Mouse (Mus musculus) ovary, postnatal 14 days (tissue): Measurements from ENCODE around the gene Lmbr1l.
"Not testable (repeated sequence)": the region's sequence is repeated elsewhere in the genome, so short reads cannot be mapped to it uniquely, and the experiment has no call there.

Experiments
- DNase-seq: peaks from one replicate; pipeline ENCODE4 v3.0.0; 2022; ENCODE audit warnings: low spot score

The Lmbr1l gene

DNA sequence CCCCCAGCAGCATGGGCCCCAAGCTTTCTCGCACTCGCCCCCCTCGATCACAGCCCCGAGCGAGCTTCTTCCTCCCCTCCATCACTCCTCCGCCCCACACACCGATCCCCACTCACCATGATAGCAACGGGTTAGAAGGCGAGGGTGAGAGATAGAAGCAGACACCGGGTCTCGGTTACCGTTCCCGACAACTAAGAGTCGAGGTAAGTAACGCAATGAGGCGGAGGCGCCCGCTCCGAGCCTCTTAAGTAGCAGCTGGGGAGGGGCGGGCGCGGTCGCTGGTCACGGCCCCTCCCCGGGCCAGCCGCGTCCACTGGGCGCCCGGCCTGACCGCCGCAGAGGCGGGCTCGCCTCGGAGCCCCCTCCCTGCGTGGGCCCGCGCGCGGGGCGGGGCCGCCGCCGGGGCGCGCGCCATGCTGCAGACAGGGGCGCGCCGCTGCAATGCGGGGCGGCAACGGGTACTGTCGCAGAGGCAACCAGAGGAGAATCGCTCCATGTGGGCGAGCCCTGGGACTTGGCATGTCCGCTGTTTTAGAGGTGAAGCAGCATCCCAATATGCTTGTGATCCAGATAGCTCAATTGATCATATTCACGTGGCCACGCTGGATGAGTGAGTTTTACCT is 16.3 kb upstream of the Lmbr1l start, which contains the start of gene Tuba1b:
Gene Tuba1b, minus strand, starts transcription at position 349 of the 623 bp plus-strand sequence.
- peak; percentile 88 for DNase-seq

DNA sequence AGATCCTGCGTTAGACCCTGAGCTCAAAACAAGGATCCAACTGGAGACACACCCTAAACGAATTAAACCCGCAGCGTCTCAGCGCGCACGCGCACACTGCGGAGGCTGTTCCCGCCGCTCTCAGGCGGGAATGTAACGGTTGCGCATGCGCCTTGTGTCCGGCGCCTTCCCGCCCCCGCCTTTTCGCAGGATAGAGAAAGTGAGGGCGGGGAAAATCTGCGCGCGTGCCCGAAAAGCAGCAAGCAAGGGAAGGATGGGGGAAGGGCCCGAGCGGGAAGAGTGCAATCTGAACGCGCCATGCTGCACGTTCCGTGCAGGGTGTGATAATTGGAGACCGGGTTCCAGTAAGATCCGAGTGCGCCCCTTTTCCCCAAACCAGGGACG is 15.8 kb upstream of the Lmbr1l start:
- peak; percentile 91 for DNase-seq

DNA sequence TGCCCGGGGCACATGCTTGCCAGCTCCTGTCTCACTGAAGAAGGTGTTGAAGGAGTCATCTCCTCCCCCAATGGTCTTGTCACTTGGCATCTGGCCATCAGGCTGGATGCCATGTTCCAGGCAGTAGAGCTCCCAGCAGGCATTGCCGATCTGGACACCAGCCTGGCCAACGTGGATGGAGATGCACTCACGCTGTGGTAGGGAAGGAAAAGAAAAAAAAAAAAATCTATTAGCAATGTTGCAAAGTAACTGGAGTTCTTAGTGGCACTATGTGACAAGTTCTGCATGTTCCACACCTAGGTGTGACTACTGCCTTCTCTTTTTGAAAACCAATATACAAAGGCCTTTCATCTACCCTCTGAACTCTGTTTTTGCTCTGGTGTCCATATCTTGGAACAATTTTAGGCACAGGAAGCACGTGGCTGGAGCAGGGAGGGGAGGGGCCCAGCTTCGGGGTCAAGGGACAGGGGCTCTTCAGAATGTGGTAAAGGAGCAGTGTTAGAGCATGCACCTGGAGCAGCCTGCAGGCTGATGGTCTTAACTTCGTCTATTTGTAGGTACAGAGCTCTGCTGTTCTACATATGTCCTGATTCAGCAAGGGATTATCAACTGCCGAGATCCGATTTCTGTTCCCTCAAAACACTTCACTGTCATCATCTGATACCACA is 15.1 kb upstream of the Lmbr1l start:
- DNase-seq, result not testable (repeated sequence)

- DNase-seq, result no peak
These were observed 13.0 kb upstream of the Lmbr1l start for GRCm38 (mm10) chr15:98930998-98931397.

GRCm38 (mm10) chr15:98930017-98930734 is 12.1 kb upstream of the Lmbr1l start:
- no peak for DNase-seq

DNA sequence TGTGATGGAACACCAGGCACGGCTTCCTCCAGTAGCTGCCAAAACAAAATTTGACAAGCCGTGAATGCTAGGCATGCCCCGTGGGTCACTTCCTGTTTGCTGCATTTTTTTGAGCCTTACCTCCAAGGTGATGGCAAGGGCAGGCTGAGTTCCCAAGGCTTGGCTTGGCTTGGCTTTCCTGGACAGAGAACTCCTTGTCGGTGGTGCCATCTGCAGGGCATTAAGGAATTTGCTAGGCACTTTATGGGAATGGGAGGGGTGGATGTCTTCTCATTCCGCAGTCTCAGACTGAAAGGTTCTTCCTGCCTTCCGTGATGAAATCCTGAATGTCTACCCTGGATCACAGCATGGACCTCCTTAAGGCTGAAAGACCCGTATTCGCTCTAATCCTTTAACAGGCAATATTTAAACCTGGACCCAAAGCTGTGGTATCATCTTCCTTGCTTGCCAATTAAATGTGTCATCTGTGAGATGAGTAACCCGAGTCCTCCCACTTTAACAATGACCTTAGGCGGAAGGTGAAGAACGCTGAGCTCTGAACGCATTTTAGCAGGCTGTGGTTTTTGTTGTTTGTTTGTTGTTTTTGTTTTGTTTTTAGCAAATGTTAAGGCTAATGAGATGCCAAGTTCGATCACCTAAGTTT is 10.7 kb upstream of the Lmbr1l start:
- peak; percentile 53 for DNase-seq

GRCm38 (mm10) chr15:98927566-98927965 is 9.5 kb upstream of the Lmbr1l start:
- DNase-seq, result no peak

- DNase-seq, result no peak
These were observed 6.7 kb upstream of the Lmbr1l start for GRCm38 (mm10) chr15:98924682-98925081.

- DNase-seq, result no peak
These were observed 5.1 kb upstream of the Lmbr1l start for GRCm38 (mm10) chr15:98923031-98923537.

GRCm38 (mm10) chr15:98922581-98922980 is 4.5 kb upstream of the Lmbr1l start:
- DNase-seq, result no peak

DNA sequence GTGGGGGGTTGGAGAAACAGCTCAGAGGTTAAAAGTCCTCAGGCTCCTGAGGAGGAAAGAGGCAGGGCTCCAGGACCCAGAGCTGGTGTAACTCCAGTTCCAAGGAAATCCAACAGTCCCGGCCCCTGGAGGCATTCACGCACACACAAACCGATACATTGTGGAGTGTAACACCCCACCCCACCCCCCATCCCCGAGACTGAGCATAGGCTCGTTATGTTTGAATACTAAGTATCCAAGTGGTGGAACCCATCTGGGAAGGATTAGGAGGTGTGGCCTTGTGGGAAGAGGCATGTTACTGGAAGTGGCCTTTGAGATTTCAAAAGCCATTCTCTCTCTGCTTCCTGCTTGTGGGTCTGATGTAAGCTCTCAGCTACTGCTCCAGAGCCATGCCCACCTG is 3.5 kb upstream of the Lmbr1l start:
- DNase-seq, result no peak

GRCm38 (mm10) chr15:98918499-98918895 is 466 bp upstream of the Lmbr1l start:
- not testable (repeated sequence) for DNase-seq

GRCm38 (mm10) chr15:98917091-98917490 is 940 bp downstream of the Lmbr1l start:
- no peak for DNase-seq

DNA sequence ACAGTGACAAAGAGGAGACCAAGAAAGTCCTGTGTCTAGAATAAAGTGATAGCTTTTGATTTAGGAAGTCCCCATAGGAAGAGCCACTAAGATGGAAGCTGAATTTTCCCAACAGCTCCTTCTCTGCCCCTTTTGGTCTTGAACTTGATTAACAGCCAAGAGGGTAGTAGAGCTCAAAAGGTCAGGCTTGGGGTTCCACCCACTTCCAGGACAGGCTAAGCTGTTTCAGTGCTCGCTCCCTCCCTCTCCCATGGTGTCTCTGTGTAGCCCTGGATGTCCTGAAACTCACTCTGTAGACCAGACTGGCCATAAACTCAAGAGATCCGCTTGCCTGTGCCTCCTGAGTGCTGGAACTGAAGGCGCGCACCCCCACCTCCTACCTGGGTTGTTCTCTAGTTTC is 2.0 kb downstream of the Lmbr1l start:
- no peak for DNase-seq

DNA sequence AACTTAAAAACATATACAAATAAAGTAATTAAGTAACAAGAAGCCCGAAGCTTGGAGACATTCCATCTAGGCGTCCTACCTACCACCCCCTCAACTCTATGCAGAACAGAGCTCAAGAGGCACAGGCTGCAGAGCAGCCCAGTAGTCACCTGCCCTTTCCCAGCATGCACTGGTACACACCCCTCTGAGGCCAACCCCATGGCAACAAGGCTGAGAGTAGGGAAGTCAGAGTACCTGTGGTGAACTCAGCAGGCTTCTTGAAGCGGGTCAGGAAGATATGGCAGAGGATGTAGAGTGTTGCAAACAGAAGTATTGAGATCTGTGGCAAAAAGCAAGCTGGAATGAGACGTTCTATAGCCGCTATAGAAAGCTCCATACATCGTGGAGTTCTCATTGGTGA is 3.1 kb downstream of the Lmbr1l start:
- DNase-seq, result no peak

DNA sequence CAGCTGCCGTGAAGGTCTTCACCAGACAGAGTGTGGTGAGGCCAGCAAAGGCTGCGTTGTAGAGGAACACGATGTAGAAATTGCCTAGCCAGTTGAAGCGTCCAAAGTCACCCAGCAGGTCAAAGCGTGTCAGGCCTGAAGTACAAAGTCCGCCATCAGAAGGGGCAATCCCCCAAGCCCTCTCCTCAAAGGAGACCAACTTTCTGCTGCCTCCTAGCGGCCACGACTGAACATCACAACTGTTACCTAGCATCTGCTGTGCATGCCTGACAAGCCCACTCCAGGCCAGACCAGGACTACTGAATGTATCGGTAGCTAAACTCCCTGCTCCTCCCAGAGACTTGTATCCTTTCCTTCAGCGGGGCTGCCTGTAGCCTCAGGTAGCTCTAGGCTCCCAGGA is 13.3 kb downstream of the Lmbr1l start:
- DNase-seq, result no peak

- no peak for DNase-seq
These were observed 15.4 kb downstream of the Lmbr1l start for GRCm38 (mm10) chr15:98902600-98902999.

GRCm38 (mm10) chr15:98901530-98901929 is 16.5 kb downstream of the Lmbr1l start:
- DNase-seq, result no peak

DNA sequence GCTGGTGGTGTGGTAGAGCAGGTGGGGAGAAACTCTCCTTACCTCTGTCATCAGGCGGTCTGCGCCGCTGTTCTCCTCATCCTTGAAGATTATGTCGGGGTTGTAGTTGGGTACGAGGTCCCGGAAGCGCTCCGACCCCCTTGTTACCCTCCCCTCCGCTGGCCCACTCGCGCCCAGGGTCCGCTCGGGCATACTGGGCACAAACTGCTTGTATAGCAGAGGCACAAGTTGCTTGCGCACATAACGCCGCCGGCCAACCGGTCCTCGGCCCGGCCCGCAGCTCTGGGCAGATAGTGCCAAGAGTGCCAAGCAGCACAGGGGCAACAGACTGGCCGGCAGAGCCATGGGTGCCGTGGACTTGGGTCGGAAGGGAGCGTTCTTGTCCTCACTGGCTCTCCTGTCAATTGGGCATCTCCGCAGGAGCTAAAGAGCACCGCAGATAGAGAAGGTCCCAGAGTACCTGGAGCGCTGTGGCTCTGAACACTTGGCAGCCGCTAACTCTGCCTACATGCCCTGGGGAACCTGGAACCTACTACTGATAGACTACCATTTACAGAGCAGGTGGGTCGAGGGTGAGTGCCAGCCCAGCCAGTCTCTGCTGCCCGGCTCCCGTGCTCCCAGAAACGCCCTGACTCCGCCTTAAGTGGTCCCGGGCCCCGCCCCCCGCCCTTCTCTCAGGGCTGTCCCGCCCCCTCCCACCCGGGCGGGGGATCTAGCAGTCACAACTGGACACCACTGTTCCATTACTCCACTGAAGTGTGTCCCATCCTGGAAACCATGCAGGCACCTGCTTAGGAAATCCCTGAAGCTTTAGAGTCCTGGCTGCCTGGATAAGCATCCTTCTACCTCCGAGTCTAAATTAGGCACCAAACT is 19.9 kb downstream of the Lmbr1l start, which contains the start of gene Dhh:
Gene Dhh, minus strand, starts transcription at position 613 of the 873 bp plus-strand sequence.
- DNase-seq, result no peak

DNA sequence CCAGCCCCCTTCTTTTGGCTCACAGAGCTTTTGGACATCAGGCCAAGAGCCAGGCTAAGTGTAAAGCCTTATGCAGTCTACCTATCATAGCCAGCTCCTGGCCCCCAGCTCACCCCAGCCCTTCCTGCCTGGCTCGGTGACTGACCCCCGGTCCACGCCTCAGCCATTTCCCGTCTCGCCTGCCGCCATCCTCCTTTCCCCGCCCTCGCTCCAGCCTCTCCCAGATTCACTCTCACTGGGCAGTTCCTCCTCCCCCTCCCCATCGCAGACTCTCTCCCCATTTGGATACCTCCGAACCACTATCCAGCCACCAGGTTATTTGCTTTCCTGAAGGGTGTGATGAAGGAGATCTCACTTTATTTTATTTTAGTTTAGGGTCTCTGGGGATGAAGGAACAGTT is 20.5 kb downstream of the Lmbr1l start:
- no peak for DNase-seq
